ENCODE assay signal across 8 mouse cellular contexts in genomic region chr11:113172497-113173140, GRCm38 (mm10).
DNase-seq lines count a peak whose midpoint lies in the region; ATAC-seq and TF ChIP-seq lines count a peak whose summit lies in the region.

No protein-coding gene starts in this region.

- no peaks in the 10 kb centered on the region for H3K9me3 ChIP-seq in embryonic facial prominence, embryonic 14.5 days (ENCODE audit: control insufficient read depth, low read length)

- no peaks in the 10 kb centered on the region for H3K27me3 ChIP-seq in embryonic facial prominence, embryonic 14.5 days (replicated peaks; ENCODE audit: control insufficient read depth, insufficient read depth, low read length)
- H3K27me3 ChIP-seq in kidney, adult 2 months (replicated peaks; ENCODE audit: control insufficient read depth, insufficient read depth, low read length), result no peaks in the 10 kb centered on the region
- H3K27me3 ChIP-seq in liver, adult 2 months (ENCODE audit: control insufficient read depth, insufficient read depth, low read length), result no peaks in the 10 kb centered on the region

- peak; percentile 57 for DNase-seq in urinary bladder, postnatal 14 days (ENCODE audit: low spot score)
- DNase-seq in urinary bladder, postnatal 25 days (ENCODE audit: low spot score), result no peak
- DNase-seq in embryonic facial prominence, embryonic 14.5 days (ENCODE audit: low spot score), result peak; percentile 91
- peak; percentile 49 for DNase-seq in heart, adult 8-10 months (ENCODE audit: low spot score)
- peak; percentile 85 for DNase-seq in kidney, adult 2 months
- peak; percentile 65 for DNase-seq in liver, adult 2 months (ENCODE audit: extremely low read depth, low read depth, low spot score)
- DNase-seq in spleen, postnatal 4 days (ENCODE audit: low spot score in 2 of 2), result peak; percentile 63 to 86

- peak overlapping the region; percentile 49 for H3K4me3 ChIP-seq in embryonic facial prominence, embryonic 14.5 days (ENCODE audit: low read depth, low read length)
- peak overlapping the region; percentile 98 for H3K4me3 ChIP-seq in kidney, adult 2 months (ENCODE audit: insufficient read depth, low read depth, low read length)
- peak overlapping the region; percentile 81 for H3K4me3 ChIP-seq in liver, adult 2 months (ENCODE audit: insufficient read depth, low read depth, low read length)

- peaks cover 4% of the 10 kb centered on the region; the same call in 1 of the 2 replicates for H3K79me2 ChIP-seq in liver, adult 2 months (ENCODE audit: control insufficient read depth, insufficient read depth, low read length)

- WGBS in embryonic facial prominence, embryonic 14.5 days, result 25% methylated on average over 15 of the region's 16 CpGs
- WGBS in kidney, adult 2 months, result 26% methylated on average over 16 of the region's 16 CpGs
- 15% methylated on average over 16 of the region's 16 CpGs for WGBS in liver, adult 2 months

- peak overlapping the region; percentile 65 for H3K4me2 ChIP-seq in embryonic facial prominence, embryonic 14.5 days (ENCODE audit: low read depth, low read length)

- H3K9ac ChIP-seq in embryonic facial prominence, embryonic 14.5 days (ENCODE audit: low read depth, low read length), result peak overlapping the region; percentile 66
- peak overlapping the region; percentile 69 for H3K9ac ChIP-seq in liver, adult 2 months (ENCODE audit: low read depth, low read length)

- H3K27ac ChIP-seq in embryonic facial prominence, embryonic 14.5 days (replicated peaks; ENCODE audit: low read depth, low read length), result peak overlapping the region; percentile 86
- H3K27ac ChIP-seq in kidney, adult 2 months (ENCODE audit: insufficient read depth, low read depth, low read length), result peak overlapping the region; percentile 94
- H3K27ac ChIP-seq in liver, adult 2 months (replicated peaks; ENCODE audit: insufficient read depth, low read depth, low read length), result peak overlapping the region; percentile 74

- ATAC-seq in embryonic facial prominence, embryonic 14.5 days (ENCODE audit: low read depth), result peak; percentile 70
- peak; percentile 62 for ATAC-seq in monocyte, adult 5-6 weeks (replicated peaks; ENCODE audit: insufficient number of reproducible peaks, low FRiP score, low TSS enrichment, poor library complexity, severe bottlenecking)

- H3K4me1 ChIP-seq in embryonic facial prominence, embryonic 14.5 days (ENCODE audit: control insufficient read depth, insufficient read depth, low read length), result no peaks in the 10 kb centered on the region
- H3K4me1 ChIP-seq in kidney, adult 2 months (ENCODE audit: control insufficient read depth, insufficient read depth, low read length), result peaks cover 7% of the 10 kb centered on the region; the same call in 1 of the 2 replicates
- H3K4me1 ChIP-seq in liver, adult 2 months (ENCODE audit: control insufficient read depth, insufficient read depth, low read length), result no peaks in the 10 kb centered on the region

- no peaks in the 10 kb centered on the region for H3K36me3 ChIP-seq in embryonic facial prominence, embryonic 14.5 days (ENCODE audit: control insufficient read depth, insufficient read depth, low read length)
- H3K36me3 ChIP-seq in kidney, adult 2 months (ENCODE audit: control insufficient read depth, insufficient read depth, low read length), result no peaks in the 10 kb centered on the region
- no peaks in the 10 kb centered on the region for H3K36me3 ChIP-seq in liver, adult 2 months (ENCODE audit: control insufficient read depth, insufficient read depth, low read length)

- TF ChIP-seq POLR2A in kidney, adult 2 months (IDR thresholded peaks at IDR 0.05; ENCODE audit: low read depth, low read length), result no peak
- TF ChIP-seq POLR2A in liver, adult 2 months (IDR thresholded peaks at IDR 0.05; ENCODE audit: extremely low read depth, insufficient read depth, low read length), result no peak

- peak; percentile 90 for TF ChIP-seq CTCF in kidney, adult 2 months (conservative IDR thresholded peaks at IDR 0.05; ENCODE audit: insufficient read depth, insufficient read length, low read depth, low read length)
- peak; percentile 88 for TF ChIP-seq CTCF in liver, adult 2 months (IDR thresholded peaks at IDR 0.05; ENCODE audit: low read depth, low read length)
